Mouse (Mus musculus) ES-E14 (cell line): Measurements from ENCODE around the gene Rps6kb1.

Experiments
- MAFK ChIP-seq: IDR thresholded peaks from 2 replicates; pipeline ENCODE4 v1.6.1; 2014; ENCODE audit warnings: mild to moderate bottlenecking, low read depth, low read length, inconsistent platforms; ENCODE audit not compliant: insufficient read depth
- ZC3H11A ChIP-seq: IDR thresholded peaks from 2 replicates; pipeline ENCODE4 v1.6.1; 2012; ENCODE audit warnings: low read depth, mild to moderate bottlenecking, inconsistent platforms, low read length, borderline replicate concordance
- ZNF384 ChIP-seq: IDR thresholded peaks from 2 replicates; pipeline ENCODE4 v1.6.1; 2012; ENCODE audit warnings: low read depth, low read length, inconsistent platforms

DNA sequence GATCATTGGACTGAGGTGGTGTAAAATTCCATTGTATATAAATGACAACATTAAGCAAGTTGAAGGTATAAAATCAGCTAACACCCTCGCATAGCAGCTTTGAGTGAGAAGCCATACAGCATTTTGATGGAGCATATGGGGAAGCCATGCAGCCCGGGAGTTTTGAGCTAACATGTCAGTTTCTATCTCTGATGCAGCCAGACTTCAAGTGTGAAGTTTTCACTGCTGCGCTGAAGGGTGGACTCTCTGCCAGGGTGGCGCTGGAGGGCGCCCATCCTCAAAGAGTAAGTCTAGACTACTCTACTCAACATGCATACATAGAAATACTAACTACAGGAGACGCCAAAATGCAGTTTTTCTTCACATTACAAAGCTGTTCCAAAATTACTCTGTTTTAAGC lies 87.1 kb downstream of the Rps6kb1 start:
- TF ChIP-seq ZNF384, result no peak
- no peak for TF ChIP-seq ZC3H11A
- no peak for TF ChIP-seq MAFK
